Mouse (Mus musculus) left cerebral cortex, postnatal 10 days (tissue): ENCODE results near the gene Cd180. TPM values are rescaled to one million over a fixed set of nuclear protein-coding genes. Genes with fewer than 3 reads are reported as not detected.
"Not testable (repeated sequence)": the region's sequence is repeated elsewhere in the genome, so short reads cannot be mapped to it uniquely, and the experiment has no call there.

ENCODE experiments used
- DNase-seq, 2 experiments: peaks; one replicate each; pipeline ENCODE4 v3.0.0; 2021 to 2022; ENCODE audit warnings: low spot score in 2 of 2, mixed read lengths in 1 of 2; ENCODE audit errors: extremely low spot score in 1 of 2
- intact Hi-C: fragments of 180-260 bp; cut with DNase I; formaldehyde crosslinking; loops from one replicate; pipeline ENCODE4 v1.15.1; 2025
- total RNA-seq, 2 experiments: library from RNA; stranded (reverse); gene quantifications; 2 replicates each; pipeline ENCODE4 v1.2.3; 2021

Gene Cd180
- total RNA-seq, 2 experiments from 2014 or later: 3.6 to 3.9 TPM

DNA sequence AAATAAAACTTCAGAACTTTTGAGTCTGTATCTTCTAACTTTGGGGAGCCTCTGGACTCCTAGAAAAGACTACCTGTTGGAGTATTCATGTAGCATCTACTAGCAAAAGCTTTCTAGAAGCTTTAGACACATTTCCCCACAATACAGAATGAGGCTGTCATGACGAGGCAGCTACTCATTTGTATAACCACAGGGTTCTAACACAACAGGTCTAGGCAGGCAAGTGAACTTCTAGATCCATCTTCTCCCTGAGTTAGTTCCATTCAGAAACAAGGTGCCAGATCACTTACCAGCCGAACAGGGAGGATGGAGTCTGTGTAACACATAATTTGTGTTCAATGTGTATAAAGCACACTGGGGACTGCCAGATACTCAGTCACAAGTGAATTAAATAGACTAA lies 32.5 kb downstream of the Cd180 start:
- DNase-seq: no peak
- intact Hi-C loops: no loop called here

DNA sequence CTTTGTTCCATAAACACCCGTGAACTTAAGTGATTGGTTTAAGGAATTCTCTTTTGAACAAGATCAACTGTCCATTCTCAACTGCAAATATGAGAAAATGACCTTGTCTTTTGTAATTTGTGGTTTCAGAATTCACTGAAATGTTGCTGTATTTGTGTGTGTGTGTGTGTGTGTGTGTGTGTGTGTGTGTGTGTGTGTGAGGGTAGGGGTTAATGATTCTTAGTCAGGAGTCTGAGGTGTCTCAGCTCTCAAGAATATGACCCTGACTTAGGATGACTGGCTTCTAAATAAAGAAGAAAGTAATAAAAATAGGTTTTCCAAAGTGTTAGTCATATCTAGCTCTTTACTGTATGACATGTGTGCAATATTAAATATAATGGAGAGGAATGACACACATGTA lies 33.5 kb downstream of the Cd180 start:
- intact Hi-C loops: no loop called here
- no peak for DNase-seq

DNA sequence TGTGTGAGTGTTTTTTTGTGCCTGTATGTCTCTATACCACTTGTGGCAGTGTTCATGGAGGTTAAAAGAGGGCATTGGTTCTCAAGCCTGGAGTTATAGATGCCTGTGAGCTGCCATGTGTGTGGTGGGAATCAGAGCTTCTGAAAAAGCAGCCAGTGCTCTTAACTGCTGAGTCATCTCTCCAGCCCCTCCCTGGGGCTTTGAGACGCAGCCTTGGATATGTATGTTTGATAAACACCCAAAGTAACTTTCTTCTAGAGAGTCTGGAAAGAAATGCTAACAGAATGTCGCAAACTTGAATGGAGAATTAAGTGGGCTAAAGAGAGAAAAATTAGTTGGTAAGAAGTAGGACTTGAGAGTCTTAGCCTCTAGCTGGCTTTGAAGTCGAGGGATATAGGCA lies 34.7 kb downstream of the Cd180 start:
- intact Hi-C loops: no loop called here
- no peak for DNase-seq

DNA sequence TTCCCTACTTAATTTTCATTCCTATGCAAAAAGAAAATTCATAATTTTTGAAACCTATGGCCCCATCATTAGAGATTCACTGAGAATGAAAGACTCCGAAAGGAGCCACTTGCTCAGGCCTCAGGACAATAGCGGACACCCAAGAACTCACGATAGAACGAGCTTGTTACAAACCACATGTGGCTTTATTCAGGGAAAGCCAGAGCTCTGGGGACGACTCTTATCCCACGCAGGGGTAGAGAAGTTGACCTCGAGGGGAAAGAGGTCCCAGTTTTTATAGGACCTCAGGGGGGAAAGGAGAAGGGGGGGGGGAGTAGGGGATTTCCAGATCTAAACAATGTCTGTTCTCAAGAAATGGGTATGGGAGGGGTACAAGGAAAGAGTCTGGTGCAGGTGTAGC lies 35.6 kb downstream of the Cd180 start:
- DNase-seq, intact Hi-C loops: not testable (repeated sequence)

DNA sequence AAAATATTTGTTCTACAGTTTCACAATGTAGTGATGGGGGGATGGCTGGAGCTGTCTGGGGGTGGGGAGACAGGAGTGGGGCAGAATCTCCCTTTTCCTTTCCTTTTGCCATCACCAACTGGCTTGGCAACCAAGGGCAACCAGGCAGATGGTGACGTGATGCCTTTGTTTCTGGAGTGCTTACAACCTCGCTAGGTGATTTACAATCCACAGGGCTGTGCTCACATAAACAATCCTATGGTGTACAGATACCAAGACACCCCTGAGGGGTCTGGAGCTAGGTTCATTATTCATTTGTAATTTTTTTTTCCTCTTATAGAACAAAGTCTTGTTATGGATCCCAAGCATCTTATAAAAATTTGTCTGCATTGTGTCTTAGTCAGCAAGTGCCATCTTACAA lies 39.7 kb downstream of the Cd180 start:
- no peak for DNase-seq
- intact Hi-C loops: no loop called here

DNA sequence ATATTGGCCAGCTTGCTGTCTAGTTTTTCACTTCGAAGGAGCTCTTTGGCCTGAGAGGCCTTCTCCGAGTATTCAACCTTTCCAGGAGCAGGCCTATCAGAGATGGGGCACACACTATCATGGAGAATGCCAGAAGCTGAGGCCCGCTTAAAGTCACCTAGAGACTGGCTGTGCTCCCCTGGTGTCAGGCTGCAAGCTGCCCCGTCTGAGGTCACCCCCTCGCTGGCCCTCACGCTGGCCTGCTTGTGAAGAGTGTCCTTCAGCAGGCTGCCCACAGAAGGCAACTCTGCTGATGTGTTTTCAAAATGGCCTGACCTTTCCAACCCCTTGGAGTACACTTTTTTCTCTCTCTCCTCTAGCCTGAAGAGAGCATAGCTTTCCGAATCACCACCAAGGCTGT lies 44.5 kb downstream of the Cd180 start:
- intact Hi-C loops: no loop called here
- no peak for DNase-seq

DNA sequence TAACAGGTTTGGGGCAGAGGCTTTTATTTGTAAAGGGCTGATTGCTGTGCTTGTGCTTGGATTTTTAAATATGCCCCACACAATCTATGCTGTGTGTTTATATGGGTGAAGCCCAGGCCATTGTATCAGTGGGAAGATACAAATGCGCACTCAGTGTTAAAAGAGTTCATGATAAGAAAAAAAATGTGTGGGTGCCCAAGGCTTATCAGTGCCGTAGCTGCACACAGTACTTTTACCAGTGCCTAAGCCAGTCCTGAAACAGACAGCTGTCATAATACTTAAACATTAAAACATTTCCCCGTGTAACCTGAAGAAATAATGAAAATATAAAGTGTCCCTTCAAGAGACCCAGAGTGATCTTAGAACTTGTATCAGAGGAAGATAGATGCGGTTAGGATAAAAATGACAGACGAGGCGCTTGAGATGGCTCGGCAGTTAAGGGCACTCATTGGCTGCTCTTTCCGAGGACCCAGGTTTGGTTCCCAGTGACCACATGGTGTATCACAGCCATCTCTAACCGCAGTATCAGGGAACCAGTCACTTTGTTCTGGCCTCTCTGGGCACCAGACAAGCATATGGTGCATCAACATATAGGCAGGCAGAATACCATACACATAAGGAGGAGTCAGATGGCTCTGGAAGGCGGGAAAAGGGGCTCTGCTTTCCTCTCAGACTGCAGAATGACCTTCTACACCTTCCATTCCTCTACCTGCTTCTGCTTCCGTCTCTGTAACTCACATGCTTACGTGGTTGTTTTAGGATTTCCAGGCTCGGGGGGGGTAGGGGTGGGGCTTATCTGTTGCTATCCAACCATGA lies 46.6 kb downstream of the Cd180 start:
- intact Hi-C loops: no loop called here
- DNase-seq: no peak

DNA sequence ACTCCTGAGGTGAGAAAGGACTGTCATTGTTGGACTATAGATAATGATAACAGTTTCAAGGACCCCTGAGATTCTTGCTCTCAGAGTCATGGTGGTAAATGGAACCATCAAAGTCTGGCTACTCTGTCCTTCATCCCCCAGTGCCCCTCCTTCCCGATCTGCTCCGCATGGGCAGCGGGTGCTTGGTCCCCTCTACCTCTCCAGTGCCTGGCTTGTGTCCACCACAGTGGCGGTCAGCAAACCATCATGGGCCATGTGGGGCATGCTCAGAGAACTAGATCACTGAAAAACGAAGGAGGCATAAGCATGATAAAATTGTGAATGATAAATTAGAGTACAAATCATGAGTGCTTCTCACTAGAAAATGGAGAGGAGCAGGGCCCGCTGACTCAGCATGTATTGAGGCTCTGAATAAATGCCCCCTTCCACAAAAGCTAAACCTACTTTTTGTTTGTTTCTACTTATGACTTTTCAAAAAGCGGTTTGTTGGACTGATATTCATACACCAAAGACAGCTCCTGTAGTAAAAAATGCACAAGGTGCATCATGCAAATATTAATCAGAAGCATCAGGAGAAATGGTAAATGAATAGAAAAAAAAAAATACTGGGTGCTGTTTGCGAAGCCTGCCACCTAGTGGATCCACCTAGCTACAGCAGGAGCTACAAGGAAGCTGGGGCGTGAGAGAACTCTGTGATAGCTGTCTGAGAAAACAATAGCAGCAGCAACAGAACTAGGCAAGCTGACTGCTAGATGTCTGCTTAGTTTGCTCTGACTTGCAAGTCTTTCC lies 51.3 kb downstream of the Cd180 start:
- intact Hi-C loops: loop anchor here (2.0 to 5.0 kb wide), 2 partner anchors 66 to 1897 kb away; no protein-coding TSS in a partner anchor
- DNase-seq: peak in 1 of 2 experiments; percentile 61

DNA sequence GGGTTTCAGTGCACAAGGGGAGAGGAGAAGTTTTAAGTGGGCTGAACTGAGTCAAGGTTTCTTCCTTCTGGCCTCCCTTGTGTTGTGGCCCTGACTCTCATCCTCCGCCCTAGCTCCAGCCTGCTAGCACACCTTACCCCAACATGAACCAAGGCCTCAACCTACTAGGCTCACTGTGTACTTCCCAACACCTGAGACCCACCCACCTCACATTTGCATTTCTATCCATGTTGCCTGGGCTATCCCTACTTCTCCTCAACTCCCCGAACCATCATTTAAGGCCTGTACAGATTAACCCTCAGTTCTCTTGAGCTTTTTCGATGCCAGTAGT lies 51.9 kb downstream of the Cd180 start:
- intact Hi-C loops: loop anchor here (2.0 to 5.0 kb wide), 2 partner anchors 66 to 1898 kb away; no protein-coding TSS in a partner anchor
- no peak for DNase-seq

DNA sequence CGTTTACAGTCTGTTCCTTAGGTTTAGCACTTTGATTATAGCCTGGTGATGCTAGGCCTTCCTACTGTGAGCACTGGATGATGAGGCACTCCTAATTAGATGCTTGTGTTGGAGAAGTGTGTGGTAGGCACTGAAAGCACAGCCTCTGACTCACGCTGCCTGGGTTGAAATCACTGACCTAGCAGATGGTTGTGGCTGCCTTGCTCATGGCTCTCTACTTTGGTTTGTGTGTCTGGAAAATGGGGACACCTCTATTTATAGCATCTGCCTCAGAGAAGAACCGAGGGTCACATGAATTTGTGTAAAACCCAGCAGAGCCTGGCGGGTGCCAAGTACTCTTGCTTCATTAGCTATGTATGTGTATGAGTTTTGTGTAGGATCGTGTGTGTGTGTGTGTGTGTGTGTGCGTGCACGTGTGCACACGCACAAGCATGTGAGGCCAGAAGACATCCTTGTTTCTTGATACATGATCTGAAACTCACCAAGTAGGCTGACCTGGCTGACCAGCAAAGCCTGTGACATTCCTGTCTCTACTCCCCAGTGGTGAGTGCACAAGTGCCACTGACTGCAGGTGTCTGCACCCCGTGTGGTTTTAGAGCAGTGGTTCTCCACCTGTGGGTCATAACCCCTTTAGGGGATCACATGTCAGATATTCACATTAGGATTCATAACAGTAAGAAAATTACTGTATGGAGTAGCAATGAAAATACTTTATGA lies 52.4 kb downstream of the Cd180 start:
- DNase-seq: no peak
- intact Hi-C loops: loop anchor here (2.0 to 5.0 kb wide), 2 partner anchors 67 to 1898 kb away; no protein-coding TSS in a partner anchor

DNA sequence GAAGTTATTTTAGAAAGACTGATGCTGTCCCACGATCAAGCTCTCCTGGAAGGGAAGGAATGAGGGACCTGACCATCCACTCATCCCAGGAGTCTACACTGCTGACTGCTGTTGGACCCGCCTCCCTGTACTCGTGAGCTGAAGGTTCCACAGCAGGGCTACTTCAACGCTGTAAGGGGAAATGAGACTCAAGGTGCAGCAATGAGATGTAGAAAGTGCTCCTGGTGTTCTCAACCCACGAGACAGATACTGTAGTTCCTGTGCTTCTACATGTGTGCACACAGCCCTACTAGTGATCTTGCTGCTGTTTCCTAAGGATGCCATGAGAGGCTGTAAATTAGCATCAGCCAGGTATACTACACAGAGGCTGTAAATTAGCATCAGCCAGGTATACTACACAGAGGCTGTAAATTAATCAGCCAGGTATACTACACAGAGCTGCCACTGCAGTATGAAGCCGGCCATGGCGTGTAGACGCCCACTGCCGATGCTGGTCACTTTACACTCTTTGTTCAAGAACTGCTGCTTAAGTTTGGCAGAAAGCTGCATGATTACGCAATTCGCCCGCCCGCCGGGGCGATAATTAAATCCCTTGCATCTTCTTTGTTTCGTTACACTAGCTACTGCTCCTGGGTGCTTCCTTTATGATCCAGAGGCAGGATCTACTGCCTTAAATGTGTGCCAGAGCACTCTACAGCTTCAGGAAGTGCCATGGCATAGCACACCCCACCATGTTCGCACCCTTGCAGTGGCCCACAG lies 53.6 kb downstream of the Cd180 start:
- intact Hi-C loops: loop anchor here (5.0 kb wide), 1 partner anchor 1900 kb away; no protein-coding TSS in a partner anchor
- DNase-seq: no peak

DNA sequence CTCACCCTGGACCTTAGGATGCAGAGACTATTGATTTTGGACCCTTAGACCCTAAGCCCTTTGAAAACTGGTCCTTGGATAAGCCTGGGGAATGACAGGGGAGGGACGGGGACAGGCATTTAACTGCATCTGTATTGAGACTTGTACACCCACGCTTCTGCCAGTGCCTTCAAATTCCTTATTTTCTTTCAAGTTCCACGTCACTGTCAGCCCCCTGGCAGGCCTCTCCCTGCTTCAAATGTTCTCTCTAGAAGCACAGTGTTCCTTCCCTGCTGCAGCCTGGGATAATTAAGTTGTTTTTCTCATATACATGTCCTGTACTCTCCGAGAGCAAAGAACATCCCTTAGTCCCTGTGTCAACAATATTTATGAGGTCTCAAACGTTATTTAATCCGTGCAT lies 55.8 kb downstream of the Cd180 start:
- intact Hi-C loops: loop anchor here (5.0 kb wide), 1 partner anchor 1902 kb away; no protein-coding TSS in a partner anchor
- no peak for DNase-seq

DNA sequence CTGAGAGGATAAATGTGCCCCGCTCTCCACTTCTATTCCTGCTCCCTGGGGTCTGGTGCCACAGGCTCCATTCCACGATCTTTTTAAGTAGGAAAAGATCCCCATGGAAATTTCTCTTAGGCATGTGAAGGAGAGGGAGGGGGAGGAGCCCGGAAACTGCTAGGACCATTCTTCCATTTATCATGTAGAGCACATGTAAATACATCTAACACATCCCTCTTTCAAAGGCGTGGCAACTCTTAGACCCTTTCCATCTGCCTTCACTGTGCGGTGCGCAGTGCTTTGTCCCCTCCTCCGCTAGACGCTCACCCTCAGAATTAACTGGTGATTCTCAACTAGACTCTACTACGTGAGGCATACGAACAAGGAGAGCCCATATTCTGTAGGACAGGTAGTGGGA lies 56.5 kb downstream of the Cd180 start:
- intact Hi-C loops: loop anchor here (5.0 kb wide), 1 partner anchor 1903 kb away; no protein-coding TSS in a partner anchor
- no peak for DNase-seq

DNA sequence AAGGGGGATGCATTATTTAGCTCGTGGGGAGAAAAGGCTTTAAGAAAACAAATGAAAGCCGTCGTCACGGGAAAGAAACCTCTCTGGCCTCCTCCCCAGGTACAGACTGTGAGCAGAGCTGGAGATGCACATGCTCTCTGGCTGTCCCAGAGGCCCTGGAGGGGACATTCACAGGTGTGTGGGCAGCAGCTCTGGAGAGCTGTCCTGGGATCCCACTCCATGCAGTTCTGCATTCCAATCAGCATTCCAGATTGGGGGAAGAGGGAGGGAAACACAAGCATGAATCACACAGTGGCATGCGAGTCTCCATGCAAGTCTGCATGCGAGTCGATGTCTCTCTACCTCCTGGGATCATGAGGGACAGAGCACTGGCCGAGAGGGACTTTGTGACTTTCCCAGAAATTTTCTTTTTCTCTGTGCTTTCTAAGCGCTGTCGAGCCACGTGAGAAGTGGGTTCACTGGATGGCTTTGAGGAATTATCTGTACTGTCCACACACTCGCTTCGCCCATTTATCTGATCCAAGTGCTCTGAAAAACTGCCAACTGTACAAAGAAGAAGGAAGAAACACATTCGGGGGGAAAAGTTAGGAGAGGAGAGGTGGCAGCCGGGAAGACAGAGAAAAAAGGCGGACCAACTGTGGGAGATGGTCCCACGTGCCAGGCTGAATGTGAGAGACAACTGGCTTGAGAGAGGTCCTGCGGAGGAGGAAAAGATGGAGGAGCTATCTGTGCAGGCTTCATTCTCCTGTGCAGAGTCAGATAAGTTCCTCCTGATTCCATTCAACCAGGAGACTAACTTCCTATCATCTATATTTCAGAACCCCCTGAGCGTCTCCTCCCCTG lies 60.6 kb downstream of the Cd180 start:
- intact Hi-C loops: no loop called here
- DNase-seq: no peak

DNA sequence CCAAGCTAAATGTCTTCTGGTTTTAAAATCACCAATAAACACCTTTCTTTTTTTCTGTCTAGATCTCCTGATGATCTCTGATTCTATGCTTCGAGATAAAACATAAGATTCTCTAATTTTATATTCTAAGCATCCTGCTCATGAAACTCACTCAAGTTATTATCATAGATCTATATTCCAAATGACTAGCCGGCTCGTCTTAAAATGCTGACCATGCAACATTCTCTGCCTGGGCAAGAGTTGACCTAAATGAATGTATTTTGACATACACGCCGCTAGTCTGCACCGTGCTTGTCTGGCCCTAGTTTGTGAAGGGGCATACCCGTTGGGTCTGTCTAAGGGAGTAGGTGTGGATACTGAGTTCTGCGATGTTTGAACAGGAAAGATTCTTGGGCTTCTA lies 61.8 kb downstream of the Cd180 start:
- intact Hi-C loops: no loop called here
- no peak for DNase-seq

DNA sequence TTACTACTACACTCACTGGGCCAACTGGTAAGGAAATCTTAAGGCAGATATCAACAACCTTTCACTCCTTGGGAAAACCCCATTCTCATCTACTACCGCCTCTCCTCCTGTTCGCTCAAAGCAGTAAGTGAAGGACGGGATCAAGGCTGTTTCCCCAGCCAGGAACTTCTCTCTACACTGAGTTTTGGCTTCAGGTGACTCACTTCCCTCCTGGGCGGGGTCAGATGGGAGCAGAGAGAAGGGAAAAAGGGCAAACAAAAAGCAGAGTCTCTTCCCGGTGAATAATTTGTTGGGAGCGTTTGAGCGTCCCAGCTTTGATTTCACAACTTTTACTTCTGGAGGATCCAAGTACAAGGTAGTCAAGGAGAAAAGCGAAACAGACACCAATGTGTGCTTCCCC lies 62.7 kb downstream of the Cd180 start:
- DNase-seq: no peak
- intact Hi-C loops: no loop called here

DNA sequence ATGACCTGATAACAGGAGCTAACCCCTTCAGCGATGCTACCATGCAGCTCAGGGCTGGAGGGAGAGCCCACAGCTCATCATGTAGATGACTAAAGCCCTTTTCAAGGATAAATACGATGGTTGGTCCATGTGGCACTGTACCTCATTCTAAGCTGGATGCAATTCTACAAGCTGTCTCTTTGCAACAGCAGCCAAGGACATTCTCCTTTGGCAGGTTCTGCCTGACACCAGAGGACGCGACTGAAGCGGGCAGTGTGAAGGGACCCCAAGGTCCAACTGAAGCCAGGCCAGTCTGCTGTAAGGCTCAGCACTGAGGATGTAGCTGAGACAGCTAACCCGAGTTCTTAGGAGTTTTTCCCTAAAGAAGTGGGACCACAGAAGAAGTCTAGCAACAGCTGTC lies 64.7 kb downstream of the Cd180 start:
- DNase-seq: no peak
- intact Hi-C loops: no loop called here

DNA sequence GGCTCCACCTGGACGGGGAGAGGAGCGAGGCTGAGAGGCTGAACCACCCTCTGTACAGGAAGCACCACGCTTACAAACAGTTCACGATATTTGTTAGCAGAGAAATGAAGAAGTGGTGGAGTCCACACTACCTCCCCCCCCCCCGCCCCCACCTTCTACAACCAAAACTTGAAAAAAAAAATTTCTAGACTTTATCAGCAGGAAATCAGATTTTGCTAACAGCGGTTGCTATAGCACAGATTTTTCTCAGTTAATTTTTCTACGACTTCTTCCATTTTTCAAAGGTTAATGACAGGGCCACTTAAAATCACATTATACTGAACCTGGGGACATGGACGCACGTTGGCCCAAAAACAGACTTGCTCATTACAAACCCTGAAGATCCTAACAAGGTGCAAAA lies 68.1 kb downstream of the Cd180 start:
- intact Hi-C loops: no loop called here
- no peak for DNase-seq
